Mouse (Mus musculus) neural tube, embryonic 11.5 days (tissue): ENCODE data around the gene Adora3. TPM values are rescaled to one million over a fixed set of nuclear protein-coding genes. Genes with fewer than 3 reads are reported as not detected.

Source experiments
- polyA plus RNA-seq: library from polyadenylated mRNA; unstranded; fragments of >200 nt; fragmentation: Nextera tagmentation; extraction: Ambion mirVana; gene quantifications from 2 replicates; pipeline ENCODE4 v1.2.1, GENCODE M21; 2014

The Adora3 gene
- polyA plus RNA-seq, 1 experiment from 2014 or later = 0.19 TPM

Other genes starting within 250 kb of the Adora3 start
- gene Ddx20, start 183.3 kb upstream of the Adora3 start, polyA plus RNA-seq = 43.3 and 45.9 TPM in 2 replicates
- 1.0 and 1.8 TPM in 2 replicates for gene Inka2, start 166.3 kb upstream of the Adora3 start, polyA plus RNA-seq
- 68.1 and 75.9 TPM in 2 replicates for gene Rap1a, start 69.5 kb upstream of the Adora3 start, polyA plus RNA-seq
- gene Tmigd3, start within 50 bp of the Adora3 start, polyA plus RNA-seq = not detected in 2 replicates
- 0.57 and 0.76 TPM in 2 replicates for gene I830077J02Rik, start 61.8 kb downstream of the Adora3 start, polyA plus RNA-seq
- gene Wdr77, start 88.5 kb downstream of the Adora3 start, polyA plus RNA-seq = 131 and 132 TPM in 2 replicates
- gene Atp5f1, start 89.2 kb downstream of the Adora3 start, polyA plus RNA-seq = 548 and 549 TPM in 2 replicates
- gene Ovgp1, start 102.9 kb downstream of the Adora3 start, polyA plus RNA-seq = 2.0 and 3.2 TPM in 2 replicates
- gene Pifo, start 143.8 kb downstream of the Adora3 start, polyA plus RNA-seq = not detected in 2 replicates
- not detected in 2 replicates for gene Chil5, start 162.0 kb downstream of the Adora3 start, polyA plus RNA-seq
- not detected in 2 replicates for gene Chia1, start 242.4 kb downstream of the Adora3 start, polyA plus RNA-seq